Mouse (Mus musculus) CD4-positive helper T cell, adult 2 months (primary cell): ENCODE measurements around the gene Ebpl.

Source experiments
- DNase-seq: peaks from one replicate; pipeline ENCODE4 v3.0.0-alpha.2; 2012; ENCODE audit warnings: low read depth, missing footprints, low spot score

Ebpl gene

DNA sequence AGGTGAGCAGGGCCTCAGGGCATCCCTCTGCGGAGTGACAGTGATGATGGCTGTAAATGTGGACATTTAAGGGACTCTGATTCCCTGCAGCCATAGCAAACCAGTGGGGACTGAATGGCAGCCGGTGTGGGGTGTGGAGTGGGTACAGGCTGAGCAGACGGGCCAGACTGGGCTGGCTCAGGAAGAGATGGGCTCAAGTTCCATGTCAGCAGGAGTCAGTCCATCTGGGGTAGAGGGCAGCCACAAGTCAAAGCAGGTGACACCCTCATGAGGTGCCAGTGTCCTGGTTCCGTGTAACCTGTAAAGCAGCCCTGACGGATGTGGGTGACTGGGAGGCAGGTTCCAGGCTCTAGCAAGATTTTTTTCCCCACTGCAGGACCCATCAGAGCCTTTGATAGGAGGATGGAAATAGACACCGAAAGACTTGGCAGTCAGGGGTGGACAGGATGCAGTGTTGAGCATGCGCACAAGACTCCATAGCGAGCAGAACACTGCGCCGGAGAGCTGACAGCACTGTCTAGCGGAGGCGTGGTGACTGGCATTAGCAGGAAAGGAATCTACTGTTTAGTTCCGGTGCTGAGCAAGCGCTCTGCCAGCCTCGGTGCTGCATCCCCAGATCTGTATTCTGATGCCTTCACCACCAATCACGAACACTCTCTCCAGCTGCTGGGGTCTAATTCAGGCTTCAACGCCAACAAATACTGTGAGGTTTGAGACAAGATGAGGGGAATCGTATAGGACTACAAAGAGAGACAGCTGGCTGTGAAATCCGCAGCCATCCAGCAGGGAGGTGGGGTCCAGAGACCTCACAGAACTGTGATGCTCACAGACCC is 32.4 kb downstream of the Ebpl start:
- DNase-seq: peak; percentile 89

DNA sequence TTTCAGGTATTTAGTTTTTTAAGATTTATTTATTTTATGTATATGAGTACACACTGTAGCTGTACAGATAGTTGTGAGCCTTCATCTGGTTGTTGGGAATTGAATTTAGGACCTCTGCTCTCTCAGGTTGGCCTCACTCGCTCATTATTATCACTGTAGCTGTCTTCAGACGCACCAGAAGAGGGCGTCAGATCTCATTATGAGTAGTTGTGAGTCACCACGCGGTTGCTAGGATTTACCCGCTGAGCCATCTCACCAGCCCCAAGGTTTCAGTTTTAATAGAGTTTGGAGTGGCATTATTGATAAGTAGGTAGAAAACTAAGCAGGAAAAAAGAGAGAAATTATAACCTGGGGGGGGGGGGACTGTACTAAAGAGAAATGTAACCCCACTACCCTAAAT is 33.2 kb downstream of the Ebpl start:
- DNase-seq: peak; percentile 43

DNA sequence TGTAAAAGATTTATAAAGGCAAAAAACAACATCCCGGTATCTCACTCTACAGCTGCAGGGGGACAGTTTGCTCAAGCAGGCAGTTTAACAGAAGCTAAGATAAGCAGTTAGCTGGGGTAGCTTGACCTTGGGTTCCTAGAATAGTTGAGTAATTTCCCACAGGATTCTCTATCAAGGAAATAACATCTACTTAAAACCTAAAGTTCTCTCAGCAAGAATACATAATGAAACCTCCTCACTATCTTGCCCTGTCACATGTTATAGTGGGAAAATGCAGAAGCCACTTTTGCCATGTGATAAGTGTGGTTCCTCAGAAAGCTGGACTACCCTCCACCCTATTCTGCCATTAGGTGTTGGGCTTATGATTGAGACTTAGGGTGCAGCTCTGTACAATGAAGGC is 37.5 kb downstream of the Ebpl start:
- DNase-seq: no peak

DNA sequence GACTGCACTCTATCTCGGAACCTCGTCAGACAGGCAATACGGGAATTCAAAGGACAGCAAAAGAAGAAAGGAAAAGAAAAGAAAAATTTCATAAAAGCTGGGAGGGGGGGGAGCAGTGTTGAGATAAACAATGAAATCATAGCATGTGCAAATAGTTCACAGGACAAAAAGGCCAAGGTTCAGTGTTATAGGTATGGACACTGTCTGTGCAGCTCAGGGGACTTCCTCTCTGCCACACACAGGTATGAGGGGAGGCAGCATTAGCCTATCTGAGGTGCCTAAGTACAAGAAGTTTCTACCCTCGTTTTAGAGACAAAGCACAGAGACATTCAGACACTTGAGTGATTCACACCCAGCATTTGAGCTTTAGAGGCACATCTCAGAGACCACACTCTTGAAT is 39.0 kb downstream of the Ebpl start:
- DNase-seq: no peak

DNA sequence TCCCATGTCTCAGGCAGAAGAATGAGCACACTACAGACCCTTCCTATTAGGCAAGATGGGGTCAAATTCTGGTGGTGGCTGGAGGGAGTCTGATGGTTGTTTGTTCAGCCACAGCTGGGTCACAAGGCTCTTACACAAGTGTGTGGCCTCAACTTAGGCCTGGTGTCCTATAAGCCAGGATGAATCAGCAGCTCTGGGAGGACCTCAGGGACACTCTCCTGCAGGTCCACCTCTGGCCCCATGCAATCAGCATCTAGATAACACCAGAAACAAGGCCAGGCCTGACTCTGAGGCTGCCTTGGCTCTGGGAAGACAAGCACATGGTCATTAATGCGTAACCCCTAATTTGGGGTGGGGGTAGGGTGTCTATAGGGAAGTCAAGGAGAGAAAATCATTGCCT is 39.5 kb downstream of the Ebpl start:
- DNase-seq: no peak

DNA sequence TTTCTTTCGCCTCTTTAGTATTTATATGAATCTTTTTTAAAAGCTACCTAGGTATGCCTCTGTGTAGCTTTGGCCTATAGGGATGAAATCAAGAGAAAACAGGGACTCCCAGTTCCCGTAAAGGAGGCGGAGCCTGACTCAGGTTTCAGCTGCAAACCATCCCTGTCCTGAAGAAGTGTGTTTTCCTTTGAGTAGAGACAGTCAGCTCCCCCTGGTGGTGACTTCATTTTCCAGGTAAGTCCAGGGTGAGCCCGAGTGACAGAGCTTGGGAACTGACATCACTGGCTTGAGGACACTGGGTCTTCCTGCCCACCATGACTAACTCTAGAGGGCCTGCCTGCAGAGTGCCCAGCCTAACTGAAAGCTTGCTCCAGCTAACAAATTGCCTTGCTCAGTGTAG is 43.4 kb downstream of the Ebpl start:
- peak; percentile 35 for DNase-seq

DNA sequence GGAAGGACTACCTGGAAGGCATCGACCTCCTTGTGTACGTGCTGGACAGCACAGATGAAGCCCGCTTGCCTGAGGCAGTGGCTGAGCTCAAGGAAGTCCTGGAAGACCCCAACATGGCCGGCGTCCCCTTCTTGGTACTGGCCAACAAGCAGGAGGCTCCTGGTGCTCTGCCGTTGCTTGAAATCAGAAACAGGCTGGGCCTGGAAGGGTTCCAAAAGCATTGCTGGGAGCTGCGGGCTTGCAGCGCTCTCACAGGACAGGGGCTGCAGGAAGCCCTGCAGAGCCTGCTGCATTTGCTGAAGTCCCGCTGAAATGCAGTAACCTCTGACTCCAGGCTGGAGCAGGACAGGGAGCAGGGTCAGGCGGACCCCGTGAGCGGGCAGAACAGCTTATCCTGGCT is 49.3 kb downstream of the Ebpl start:
- DNase-seq: no peak

DNA sequence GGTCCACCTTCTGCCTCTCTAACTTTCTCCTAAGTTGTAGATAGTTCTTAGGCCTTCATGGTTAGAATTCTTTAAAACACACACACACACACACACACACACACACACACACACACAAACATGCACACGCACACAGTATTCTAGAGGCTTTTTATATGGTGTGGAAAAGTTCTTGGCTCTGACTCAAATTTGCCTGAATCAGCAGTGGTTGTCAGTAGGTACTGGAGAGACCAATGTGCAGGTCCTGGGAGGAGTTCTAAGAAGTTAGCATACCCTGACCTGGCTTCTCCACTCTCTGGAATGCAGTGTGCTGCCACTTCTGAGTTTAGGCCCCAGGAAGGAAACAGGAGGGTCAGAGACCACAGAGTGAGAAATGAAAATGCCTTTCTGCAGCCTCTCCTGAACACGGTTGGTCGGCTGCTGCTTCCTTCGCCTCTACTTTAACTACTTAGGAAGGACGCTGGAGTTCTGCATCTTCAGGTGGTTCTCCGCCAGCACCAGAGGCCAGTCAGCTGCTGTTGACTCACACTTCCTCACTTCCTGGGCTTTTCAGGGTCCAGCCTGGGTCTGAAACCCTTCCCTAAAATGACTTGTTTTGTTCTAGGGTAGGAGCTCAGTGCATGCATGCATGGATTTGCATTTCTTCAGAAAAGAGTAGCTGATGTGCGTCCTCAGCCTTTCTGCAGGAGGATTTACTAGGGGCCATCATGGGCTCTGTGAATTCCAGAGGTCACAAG is 50.0 kb downstream of the Ebpl start:
- DNase-seq: no peak

DNA sequence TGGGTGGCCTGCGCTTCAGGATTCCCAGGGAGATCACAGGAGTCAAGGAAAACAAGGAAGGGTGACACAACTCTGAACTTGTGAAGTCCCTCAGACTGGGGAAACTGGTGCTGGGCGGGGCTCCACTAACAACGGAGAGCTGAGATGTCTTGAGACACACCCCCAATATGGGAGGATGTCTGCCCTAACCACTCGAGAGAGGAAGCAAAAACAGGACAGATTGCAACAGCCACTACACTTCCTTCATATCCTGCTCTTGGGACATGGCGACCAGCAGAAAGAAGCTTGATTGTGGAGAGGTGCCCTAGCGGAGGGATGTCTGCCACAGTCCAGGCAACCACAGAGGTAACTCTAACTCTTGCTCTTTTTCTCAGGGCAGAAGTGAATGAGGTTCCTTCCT is 50.6 kb downstream of the Ebpl start, which contains the start of gene Arl11:
Arl11 (plus strand) TSS at position 161 of the 400 bp plus-strand sequence.
- DNase-seq: peak; percentile 21

DNA sequence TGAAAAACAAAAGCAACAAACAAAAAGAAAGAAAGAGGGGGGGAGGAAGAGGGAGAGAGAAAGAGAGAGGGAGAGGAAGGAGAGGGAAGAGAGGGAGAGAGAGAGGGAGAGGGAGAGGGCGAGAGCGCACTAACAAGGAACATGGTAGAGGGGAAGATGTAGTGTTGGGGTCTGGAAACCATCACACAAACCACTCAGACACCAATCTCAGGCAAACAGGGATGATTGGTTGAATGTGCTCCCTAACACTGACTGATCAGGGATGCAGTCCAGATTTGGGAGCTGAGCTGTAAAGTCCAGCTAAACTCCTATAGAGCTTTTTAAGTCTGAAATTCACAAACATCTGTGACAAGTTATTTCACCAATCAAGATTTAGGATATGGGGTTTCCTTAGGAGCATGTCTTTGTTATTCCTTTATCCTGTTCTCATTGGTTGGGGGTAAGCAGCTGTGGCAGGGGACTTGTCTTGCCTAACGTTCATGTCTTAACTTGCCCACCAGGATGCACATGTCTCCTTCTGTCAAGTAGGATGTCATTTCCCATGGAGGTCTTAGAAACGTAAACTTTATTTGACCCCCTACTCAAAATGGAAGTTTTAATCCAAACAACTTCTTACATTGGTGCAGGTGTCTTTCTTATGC is 56.1 kb downstream of the Ebpl start:
- no peak for DNase-seq

DNA sequence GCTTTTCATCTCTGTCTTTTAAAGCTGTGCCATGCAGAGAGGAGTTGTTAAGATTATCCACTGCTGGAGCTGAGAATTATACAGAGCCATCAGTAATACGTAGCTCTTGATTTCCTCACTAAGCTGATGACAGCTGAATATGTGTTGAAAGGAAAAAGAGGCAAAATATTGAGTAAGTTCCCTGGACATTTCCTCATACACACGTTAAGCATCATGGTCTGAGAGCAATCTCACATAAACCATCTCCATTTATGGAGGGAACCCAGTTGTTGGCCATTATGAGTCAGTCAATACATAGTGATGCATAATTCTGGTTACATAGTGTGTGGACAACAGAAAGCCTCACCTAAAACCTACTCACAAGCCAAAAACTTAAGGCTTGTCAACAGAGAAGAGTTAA is 57.8 kb downstream of the Ebpl start:
- DNase-seq: no peak

DNA sequence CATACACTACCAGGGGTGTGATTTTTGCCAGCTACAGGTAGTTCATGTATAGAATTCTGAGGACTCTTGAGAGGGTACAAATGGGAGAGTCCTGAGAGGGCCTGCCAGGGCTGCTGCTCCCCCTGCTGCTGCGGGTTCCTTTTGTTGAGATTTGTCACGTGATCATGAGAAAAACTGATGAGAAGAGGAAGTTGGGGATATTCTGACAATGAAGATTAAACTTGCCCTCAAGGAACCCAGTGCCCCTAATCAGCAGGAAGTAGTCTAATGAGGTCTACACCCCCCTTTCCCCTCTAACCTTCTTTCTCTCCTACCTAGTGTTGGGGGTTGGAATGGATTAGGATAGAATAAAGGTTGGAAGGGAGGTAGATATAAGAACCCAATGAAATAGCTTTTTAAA is 58.9 kb downstream of the Ebpl start:
- DNase-seq: no peak

DNA sequence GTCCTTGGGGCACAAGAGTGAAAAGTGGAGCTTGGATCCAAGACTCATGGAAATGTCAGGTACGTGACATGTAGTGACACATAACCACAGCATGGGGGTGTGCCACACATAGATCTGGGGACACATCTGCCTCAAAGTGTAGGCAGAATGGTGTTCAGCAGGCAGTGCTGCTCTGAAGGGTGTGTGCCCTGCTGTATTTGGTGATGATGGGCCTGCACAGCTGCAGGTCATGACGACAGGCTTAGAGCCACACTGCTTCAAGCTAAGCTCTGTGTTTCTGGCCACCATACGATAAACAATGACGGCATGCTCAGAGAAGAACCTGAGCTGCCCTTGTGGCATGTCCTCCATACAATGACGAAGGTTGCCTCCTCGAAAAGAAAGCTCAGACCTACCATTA is 60.4 kb downstream of the Ebpl start:
- no peak for DNase-seq

DNA sequence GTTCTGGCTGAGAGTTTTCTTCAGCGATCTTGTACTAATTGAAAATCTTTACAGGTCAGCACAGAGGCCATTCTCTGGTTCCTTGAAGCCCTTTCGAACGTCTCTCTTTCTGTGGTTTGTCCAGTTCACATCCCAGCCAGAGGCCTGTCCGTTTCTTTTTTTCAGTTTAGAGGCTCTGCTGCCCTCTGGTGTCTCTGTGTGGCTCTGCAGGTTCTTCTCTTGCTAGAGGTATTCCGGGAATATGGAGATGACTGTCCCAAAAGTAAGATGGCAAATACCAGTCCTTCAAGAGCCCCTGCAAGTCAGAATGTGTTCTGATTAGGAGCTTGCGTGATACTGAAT is 65.5 kb downstream of the Ebpl start:
- peak; percentile 33 for DNase-seq

DNA sequence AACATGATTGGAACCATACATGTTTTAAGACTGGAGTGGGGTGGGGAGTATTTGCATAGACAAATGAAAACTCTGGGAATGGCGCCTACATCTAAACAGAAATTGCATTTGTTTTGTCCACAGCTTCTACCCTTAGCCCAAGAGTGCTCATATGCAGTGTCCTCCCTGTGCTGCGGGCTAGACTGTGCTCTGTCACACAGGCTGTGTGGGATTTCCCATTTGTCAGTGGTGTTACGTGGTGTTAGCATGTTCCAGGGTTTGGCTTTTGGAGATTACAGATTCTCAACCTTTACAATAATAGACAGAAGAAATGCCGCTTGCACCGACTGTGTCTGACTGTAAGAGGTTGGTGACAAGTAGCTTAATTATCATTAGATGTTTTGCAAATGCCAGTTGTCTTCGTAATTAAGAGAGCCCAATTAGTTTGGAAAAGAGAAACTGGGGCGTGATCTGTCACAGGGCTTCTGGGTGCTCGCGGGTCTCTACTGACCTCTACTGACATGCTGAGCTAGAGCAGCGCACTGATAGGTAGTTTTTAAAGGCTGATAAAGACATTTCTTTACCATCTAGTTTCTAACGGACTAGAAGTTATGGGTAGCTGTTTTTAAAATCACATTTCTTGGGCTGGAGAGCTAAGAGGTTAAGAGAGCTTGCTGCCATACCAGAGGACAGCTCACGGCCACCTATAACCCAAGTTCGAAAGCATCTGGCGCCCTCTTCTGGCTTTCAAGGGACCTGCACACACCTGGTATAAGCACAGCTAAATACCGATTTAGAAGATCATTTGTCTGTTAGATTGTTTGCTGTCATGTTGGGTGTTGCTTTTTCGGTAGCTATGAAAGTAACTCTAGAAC is 66.1 kb downstream of the Ebpl start:
- peak; percentile 50 for DNase-seq

DNA sequence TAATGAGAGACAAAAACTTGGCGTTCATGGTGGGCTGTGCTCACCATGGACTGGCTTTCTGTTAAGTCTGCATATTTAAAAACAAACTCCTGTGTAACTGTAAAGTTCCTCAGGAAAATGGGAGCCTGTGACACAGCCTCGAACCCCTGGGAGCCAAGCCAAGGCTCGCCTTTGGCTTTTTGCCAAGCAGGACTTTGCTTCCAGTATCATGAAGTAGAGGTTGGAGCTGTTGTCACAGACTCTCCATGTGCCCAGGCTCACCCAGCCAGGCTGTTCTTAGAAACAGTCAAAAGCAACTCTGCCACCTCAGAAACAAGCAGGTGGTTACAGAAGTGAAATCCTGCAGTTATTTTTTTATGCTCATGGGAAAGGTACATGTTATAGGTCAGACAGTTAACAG is 69.6 kb downstream of the Ebpl start:
- DNase-seq: no peak

DNA sequence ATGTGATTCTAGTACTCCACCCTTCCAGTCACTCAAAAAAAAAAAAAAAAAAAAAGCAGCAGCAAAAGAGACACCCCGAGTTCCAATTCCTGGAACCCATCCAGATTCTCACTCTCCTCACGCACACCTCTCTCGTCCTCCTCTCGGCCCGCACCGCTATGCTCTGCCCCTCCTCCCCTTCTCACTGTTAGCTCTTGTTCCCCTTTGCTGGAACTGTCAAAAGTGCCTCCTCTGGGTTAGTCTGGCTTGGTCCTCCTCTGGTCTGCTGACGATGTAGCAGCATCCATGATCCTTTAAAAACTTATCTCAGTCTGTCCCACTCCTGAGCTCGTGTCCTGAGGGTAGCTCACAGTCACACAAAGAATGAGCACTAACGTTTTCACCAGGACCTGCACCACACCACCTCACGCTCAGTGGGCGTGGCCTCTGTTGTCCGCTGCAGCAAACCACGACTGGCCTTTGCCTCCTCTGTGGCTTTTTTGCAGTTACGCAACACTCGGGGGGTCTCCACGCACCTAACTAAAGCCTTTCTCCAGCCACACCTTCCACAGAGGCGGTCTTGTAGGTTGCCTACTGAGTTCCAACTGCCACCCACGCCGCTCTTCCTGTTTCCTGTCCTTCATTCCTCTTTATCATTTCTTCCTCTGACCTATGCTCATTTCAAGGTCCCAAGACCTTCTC is 71.5 kb downstream of the Ebpl start:
- no peak for DNase-seq
